Mouse (Mus musculus) megakaryocyte progenitor cell, adult 5-6 weeks (primary cell): Measurements from ENCODE around the gene Gcgr. TPM values are rescaled to one million over a fixed set of nuclear protein-coding genes. Genes with fewer than 3 reads are reported as not detected.
"Not testable (repeated sequence)": the region's sequence is repeated elsewhere in the genome, so short reads cannot be mapped to it uniquely, and the experiment has no call there.

Source experiments
- ATAC-seq: replicated peaks from 2 replicates; pipeline ENCODE4 v1.8.0; 2016; ENCODE audit warnings: mild to moderate bottlenecking, moderate TSS enrichment, inconsistent platforms; ENCODE audit not compliant: poor library complexity
- total RNA-seq, 2 experiments: library from RNA; stranded (forward) in 1 of 2; stranded (reverse) in 1 of 2; fragments of 157-497, 149-512 nt in 1 of 2; fragments of 200-1000 nt in 1 of 2; gene quantifications; 2 replicates each; pipeline versions ENCODE4 v1.2.3 to v1.2.4; 2015 to 2017

Gcgr gene
- total RNA-seq, 2 experiments from 2014 or later = not detected

DNA sequence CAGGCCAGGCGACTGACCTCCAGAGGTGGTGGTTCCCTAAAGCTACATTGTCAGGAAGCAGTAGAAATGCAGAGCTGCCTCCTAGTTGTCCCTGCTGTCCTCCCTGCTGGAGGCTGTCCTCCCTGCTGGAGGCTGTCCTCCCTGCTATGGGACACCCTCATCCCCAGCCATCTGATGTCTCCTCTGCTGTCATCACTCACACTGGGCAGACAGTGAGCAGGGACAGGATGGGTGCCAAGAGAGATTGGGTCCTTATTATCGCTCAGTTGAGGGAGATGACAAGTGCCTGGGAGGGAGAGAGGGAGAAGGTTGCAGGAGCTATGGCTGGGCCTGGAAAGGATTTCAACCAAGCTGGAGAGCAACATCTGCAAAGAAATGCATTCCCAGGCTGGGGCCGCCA, 4.6 kb downstream of the Gcgr start:
- ATAC-seq = no peak

- ATAC-seq = no peak
Measured at GRCm38 (mm10) chr11:120535804-120536203, 5.3 kb downstream of the Gcgr start.

DNA sequence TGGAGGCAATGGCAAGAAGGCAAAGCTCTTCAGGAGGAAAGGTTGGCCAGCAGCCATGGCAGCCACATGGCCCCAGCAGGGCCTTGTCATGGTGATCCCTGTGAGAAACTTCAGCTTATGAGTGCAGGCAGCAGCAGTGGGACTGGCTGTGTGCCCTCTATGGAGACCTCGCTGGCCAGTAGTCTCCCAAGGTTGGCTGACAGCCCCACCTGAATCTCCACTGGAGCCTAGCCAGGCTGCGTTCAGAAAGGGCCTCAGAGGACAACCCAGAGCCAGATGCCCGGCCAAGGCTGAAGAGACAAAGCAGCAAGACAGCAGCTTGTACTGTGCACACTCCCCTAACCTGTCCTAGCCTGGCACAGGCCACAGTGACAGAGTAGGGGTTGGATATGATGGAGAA, 8.0 kb downstream of the Gcgr start:
- no peak for ATAC-seq

DNA sequence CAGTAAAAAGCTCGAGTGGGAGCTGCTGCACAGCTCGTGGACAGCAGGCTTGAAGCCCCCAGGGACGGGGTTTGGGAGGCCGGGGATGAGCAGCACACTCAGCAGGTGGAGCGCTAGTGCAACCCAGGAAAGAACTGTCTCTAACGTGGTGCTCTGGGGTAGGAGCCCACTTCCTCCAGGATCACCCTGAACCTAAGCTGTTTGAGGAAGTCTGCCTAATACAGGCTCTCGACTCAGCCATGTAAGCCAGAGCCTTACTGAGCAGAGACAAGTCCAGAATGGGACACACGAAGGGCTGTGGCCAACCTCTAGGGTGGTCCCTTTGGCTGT, 8.4 kb downstream of the Gcgr start:
- peak; percentile 74 for ATAC-seq

GRCm38 (mm10) chr11:120539285-120540014, 9.0 kb downstream of the Gcgr start:
- no peak for ATAC-seq

- ATAC-seq = peak; percentile 29; the same call in 1 of the 2 replicates
Measured at GRCm38 (mm10) chr11:120541907-120542306, 11.4 kb downstream of the Gcgr start.

DNA sequence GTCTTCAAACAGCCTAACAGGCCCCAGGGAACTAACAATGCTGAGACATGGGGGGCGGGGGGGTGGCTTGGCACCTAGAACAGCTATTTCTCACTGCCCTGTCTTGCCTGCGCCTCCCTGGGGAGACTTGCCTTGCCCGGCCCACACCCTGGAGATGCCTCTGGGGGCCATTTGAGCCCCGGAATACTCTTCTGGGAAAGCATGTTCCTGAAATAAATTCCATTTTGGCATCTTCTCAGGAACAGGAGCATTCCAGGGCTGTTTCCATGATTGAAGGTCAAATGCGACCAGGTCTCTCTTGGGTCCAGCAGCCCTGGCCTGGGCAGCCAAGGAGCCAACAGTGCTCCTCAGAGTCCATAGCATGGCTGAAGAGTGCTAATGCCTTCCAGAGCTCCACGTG, 11.9 kb downstream of the Gcgr start:
- ATAC-seq = no peak

DNA sequence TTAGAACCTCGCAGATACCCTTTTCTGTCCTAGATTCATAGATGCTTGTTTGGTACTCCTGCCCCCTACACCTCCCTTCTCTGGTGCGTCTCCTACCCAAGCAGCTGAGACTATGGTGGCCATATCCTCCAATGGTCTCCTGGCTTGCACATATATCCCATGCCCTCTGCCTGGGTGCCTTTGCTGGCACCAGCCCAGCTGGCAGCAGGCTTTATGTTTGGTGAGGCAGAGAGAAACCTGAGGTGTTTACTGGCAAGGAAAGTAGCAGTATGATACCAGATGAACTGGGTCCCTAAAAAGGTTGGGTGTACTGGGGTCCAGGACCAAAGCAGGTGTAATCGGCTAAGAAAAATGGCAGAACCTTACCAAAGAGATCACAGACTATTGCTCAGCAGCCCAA, 15.5 kb downstream of the Gcgr start:
- no peak for ATAC-seq

GRCm38 (mm10) chr11:120547469-120547868, 17.0 kb downstream of the Gcgr start:
- ATAC-seq = peak; percentile 62

- no peak for ATAC-seq
Measured at GRCm38 (mm10) chr11:120548214-120548613, 17.7 kb downstream of the Gcgr start.

- ATAC-seq = no peak
Measured at GRCm38 (mm10) chr11:120548786-120549167, 18.3 kb downstream of the Gcgr start.

GRCm38 (mm10) chr11:120549168-120549945, 18.9 kb downstream of the Gcgr start, which contains the start of gene Mcrip1:
TSS of gene Mcrip1 (minus strand) at chr11:120549727.
- ATAC-seq = peak; percentile 80

DNA sequence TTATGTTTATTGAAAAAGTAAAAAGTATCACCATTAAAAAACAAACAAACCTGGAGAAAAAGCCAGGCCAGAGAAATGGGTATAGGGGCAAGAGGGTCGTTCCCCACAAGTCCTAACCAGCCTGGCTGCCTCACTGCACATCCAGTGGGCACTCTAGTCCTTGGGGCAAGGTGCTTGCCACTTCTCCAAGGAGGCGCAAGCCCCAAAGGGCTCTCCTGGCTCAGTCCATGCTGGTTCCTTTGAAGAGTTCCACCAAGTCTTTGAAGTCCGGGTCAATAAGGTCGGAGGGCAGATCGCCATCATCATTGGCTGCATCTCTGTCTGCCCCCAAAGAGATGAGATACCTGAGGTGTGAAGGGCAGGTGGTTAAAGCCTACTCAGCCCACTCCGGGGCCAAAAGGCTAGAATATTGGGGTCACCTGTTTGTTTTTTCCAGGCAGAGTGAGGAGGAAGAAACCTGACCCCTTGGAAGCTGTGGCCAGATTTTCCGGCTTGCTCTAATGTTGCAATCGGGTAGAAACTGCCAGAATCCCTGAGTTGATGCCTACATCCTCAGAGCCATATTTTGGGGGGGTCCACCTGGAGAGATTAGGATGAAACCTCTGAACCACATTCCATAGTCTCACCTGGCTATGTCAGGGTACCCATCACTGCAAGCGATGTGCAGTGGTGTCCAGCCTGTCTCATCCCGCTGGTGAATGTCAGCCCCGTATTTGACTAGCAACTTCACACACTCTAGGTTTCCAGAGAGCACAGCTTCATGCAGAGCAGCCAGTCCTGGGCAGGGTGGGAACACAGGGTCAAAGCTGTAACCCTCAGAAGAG, 19.7 kb downstream of the Gcgr start:
- no peak for ATAC-seq

GRCm38 (mm10) chr11:120550810-120551440, 20.4 kb downstream of the Gcgr start, which contains the start of gene Ppp1r27:
TSS of gene Ppp1r27 (minus strand) at chr11:120551132.
- no peak for ATAC-seq

GRCm38 (mm10) chr11:120552736-120553135, 22.2 kb downstream of the Gcgr start:
- ATAC-seq = no peak

- 0 out of 2 replicates have a peak, but pooled peaks have one; percentile 14 for ATAC-seq
Measured at GRCm38 (mm10) chr11:120554834-120555233, 24.3 kb downstream of the Gcgr start.

DNA sequence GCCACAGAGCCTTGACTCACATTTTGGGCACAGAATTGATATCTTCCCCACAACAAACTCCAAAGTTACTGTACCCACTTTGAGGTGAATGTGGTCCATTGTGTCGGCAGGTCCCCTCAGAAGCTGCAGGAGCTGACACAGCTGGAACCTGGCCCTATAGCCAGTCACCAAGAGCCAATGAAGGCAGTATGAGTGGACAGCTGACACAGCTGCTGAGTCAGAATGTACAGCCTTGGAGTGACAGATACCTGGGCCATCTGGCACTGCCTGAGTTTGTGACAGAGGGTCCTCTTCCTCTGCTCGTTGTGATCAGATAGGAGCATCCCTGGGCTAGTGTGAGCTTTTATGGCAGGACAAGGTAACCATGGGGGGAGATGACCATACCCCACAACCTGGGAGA, 24.8 kb downstream of the Gcgr start:
- no peak for ATAC-seq

DNA sequence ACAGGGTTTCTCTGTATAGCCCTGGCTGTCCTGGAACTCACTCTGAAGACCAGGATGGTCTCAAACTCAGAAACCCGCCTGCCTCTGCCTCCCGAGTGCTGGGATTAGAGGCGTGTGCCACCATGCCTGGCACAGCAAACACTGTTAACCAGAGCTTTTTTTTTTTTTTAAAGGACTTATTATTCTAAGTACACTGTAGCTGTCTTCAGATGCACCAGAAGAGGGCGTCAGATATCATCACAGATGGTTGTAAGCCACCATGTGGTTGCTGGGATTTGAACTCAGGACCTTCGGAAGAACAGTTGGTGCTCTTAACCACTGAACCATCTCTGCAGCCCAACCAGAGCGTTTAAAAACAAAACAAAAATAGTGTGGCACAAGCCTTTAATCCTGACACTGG, 28.3 kb downstream of the Gcgr start:
- ATAC-seq = not testable (repeated sequence)

DNA sequence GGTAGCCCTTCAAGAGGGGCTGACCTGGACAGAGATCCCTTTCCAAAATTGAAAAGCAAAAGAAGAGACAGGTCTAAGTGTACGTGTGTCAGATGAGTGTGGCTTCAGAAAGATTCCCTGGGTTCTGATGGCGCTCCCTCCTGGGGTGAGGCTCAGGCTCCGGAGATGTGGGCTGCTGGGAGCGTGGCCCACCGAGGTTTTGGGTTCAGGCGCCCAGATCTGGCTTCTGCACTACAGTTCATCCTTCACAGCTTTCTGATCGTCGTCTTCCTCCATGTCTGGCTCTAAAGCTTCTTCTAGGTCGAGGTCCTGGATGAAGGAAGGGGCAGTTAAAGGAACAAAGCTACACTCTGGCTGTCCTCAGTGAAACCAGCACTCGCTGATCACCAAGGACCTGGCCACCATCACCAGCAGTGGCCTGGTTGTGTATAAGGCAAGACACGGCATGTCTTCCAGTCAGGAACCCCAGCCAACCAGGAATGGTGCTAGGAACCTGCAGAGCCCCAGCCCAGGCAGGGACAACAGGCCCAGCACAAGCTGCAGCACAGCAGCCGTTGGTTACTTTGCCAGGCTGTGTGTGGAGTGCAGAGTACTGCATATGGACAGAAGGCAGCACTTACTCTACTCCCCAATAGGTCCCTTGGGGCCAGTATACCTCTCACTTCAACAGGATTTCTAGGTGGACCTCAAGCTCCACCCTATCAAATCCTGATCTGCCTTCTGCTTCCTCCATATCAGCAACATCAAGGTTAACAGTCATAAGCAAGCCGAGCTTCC, 30.6 kb downstream of the Gcgr start:
- no peak for ATAC-seq

DNA sequence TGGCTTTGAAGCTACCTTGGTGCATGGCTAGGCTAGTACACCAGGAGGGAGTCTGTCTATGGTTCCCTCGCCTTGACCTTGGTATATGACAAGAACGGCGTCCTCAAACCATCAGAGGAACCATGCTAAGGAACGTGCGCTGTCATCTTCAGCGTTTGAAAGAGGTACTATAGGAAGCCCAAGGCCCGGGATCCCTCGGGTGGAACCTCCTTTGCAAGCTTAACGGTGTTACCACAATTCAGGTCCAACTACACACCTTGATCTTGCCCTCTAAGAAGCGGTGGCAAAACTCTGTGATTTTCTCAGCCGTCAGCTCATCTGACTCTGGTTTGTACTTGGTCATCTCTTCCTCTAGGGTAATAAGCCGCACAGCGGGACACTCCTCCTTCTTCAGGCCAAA, 32.5 kb downstream of the Gcgr start:
- ATAC-seq = no peak
